Mouse (Mus musculus): ENCODE data around the gene Kcnh1. TPM values are rescaled to one million over a fixed set of nuclear protein-coding genes. Genes with fewer than 3 reads are reported as not detected.

Kcnh1 gene
- total and polyA plus RNA-seq, 2 experiments from 2014 or later = 2.9 to 5.9 TPM

DNA sequence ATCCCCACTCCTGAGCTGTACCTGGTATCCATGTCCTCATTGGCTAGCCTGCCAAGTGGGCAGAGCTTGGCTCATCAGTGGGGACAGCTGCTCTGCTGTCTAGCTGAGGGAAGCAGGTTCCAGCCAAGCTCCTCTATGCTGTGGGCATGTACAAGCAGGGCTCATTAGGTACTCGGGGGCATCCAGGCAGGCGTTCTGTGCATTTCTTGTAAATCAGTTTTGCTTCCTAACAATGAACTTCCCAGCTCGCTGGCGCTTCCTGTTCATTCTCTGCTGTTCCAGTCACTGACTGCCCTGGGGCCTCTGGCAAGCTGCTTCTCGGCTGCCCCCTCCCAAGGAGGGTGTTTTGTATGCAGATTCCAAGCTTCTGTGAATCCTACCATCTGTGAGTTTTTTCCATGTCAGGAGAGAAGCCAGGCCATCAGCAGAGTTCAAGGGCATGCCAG is 190.0 kb downstream of the Kcnh1 start:
- Histone ChIP-seq H3K27ac (ENCODE audit: low read depth, low read length) (no peak overlapping the region), H3K4me3 (ENCODE audit: low read depth, low read length) (no peak overlapping the region), H3K36me3 (ENCODE audit: insufficient read depth, low read length) (no peaks in the 10 kb centered on the region), H3K4me1 (ENCODE audit: insufficient read depth, low read length) (no peaks in the 10 kb centered on the region), H3K9ac (replicated peaks; ENCODE audit: low read length, poor library complexity, severe bottlenecking) (no peak overlapping the region), H3K9me3 (ENCODE audit: low read length) (no peaks in the 10 kb centered on the region), H3K4me2 (ENCODE audit: low read depth, low read length, poor library complexity, severe bottlenecking) (no peak overlapping the region), H3K27me3 (ENCODE audit: insufficient read depth, low read length) (no peaks in the 10 kb centered on the region)
- 0 out of 2 replicates have a peak, but pooled peaks have one; percentile 38 for ATAC-seq (ENCODE audit: low FRiP score)
- whole genome bisulfite sequencing = 52% methylated on average over 5 of the region's 5 CpGs
- DNase-seq (ENCODE audit: low spot score) = peak; percentile 71
- TF ChIP-seq CTCF (IDR thresholded peaks at IDR 0.05) = no peak

DNA sequence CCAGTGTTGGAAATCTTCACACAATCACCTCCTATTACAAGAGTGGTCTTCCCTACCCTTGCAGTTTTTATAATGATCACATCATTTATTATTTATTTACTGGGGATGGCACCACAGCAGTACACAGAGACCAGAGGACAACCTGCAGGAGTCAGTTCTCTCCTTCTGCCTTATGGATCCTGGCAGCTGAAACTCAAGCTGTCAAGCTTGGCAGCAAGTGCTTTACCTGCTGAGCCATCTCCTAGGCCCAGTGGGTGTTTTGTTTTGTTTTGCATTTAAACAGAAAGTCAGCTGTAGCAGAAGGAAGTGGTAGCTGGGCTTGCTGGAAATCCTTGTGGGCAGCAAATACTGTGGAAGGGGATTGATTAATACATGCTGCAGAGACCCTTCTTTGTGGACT is 197.1 kb downstream of the Kcnh1 start:
- H3K4me3 ChIP-seq (ENCODE audit: low read depth, low read length) = no peak overlapping the region
- no peak overlapping the region for H3K9ac ChIP-seq (replicated peaks; ENCODE audit: low read length, poor library complexity, severe bottlenecking)
- no peaks in the 10 kb centered on the region for H3K36me3 ChIP-seq (ENCODE audit: insufficient read depth, low read length)
- no peak overlapping the region for H3K27ac ChIP-seq (ENCODE audit: low read depth, low read length)
- no peak for TF ChIP-seq CTCF (IDR thresholded peaks at IDR 0.05)
- H3K27me3 ChIP-seq (ENCODE audit: insufficient read depth, low read length) = no peaks in the 10 kb centered on the region
- H3K4me1 ChIP-seq (ENCODE audit: insufficient read depth, low read length) = no peaks in the 10 kb centered on the region
- ATAC-seq (ENCODE audit: low FRiP score) (no peak), DNase-seq (ENCODE audit: low spot score) (peak; percentile 69)
- no peaks in the 10 kb centered on the region for H3K9me3 ChIP-seq (ENCODE audit: low read length)
- no peak overlapping the region for H3K4me2 ChIP-seq (ENCODE audit: low read depth, low read length, poor library complexity, severe bottlenecking)

DNA sequence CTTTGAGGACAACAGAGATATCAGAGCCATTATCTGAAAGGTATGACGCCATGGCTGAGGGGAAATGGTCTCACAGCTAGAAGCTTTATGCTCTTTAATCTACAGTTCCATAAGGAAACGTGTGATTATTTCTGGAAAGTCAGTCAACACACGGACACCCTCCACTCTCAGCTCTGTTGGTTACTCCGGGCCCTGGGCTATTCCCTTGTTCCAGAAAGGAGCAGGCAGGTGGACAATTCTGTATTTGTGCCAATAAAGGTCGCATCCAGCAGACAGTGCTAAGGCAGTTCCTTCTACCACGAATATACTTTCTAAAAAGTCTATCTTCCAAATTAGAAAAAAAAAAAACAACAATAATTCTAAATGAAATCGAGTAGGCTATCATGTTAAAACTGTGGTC is 200.5 kb downstream of the Kcnh1 start:
- DNase-seq (ENCODE audit: low spot score) (no peak), ATAC-seq (ENCODE audit: low FRiP score) (no peak)
- no peaks in the 10 kb centered on the region for H3K27me3 ChIP-seq (ENCODE audit: insufficient read depth, low read length)
- TF ChIP-seq CTCF (IDR thresholded peaks at IDR 0.05) = no peak
- no peak overlapping the region for H3K9ac ChIP-seq (replicated peaks; ENCODE audit: low read length, poor library complexity, severe bottlenecking)
- no peaks in the 10 kb centered on the region for H3K36me3 ChIP-seq (ENCODE audit: insufficient read depth, low read length)
- H3K4me1 ChIP-seq (ENCODE audit: insufficient read depth, low read length) = no peaks in the 10 kb centered on the region
- 82% methylated on average over 7 of the region's 7 CpGs for WGBS
- H3K27ac ChIP-seq (ENCODE audit: low read depth, low read length) = no peak overlapping the region
- no peak overlapping the region for H3K4me2 ChIP-seq (ENCODE audit: low read depth, low read length, poor library complexity, severe bottlenecking)
- H3K9me3 ChIP-seq (ENCODE audit: low read length) = no peaks in the 10 kb centered on the region
- H3K4me3 ChIP-seq (ENCODE audit: low read depth, low read length) = no peak overlapping the region

DNA sequence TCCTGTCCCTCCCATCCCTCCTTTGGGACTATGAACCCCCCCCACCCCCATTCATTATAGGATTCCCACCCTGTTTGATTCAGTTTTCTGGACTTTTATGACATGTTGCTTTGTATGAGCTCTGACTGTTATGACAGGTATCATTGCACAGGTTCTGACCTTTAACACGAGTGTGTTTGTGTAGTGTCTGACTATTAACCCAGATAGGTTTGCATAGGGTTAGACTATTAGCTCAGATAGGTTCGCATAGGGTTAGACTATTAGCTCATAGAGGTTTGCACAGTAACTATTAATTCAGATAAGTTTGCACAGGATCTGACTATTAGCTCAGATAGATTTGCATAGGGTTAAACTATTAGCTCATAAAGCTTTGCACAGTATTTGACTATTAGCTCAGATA is 201.7 kb downstream of the Kcnh1 start:
- TF ChIP-seq CTCF (IDR thresholded peaks at IDR 0.05) = no peak
- no peaks in the 10 kb centered on the region for H3K4me1 ChIP-seq (ENCODE audit: insufficient read depth, low read length)
- H3K4me2 ChIP-seq (ENCODE audit: low read depth, low read length, poor library complexity, severe bottlenecking) = no peak overlapping the region
- DNase-seq (ENCODE audit: low spot score) = no peak
- WGBS = 89% methylated on average over 2 of the region's 2 CpGs
- H3K27ac ChIP-seq (ENCODE audit: low read depth, low read length) = no peak overlapping the region
- no peak overlapping the region for H3K4me3 ChIP-seq (ENCODE audit: low read depth, low read length)
- no peak for ATAC-seq (ENCODE audit: low FRiP score)
- H3K27me3 ChIP-seq (ENCODE audit: insufficient read depth, low read length) = no peaks in the 10 kb centered on the region
- H3K9ac ChIP-seq (replicated peaks; ENCODE audit: low read length, poor library complexity, severe bottlenecking) = no peak overlapping the region
- H3K36me3 ChIP-seq (ENCODE audit: insufficient read depth, low read length) = no peaks in the 10 kb centered on the region
- H3K9me3 ChIP-seq (ENCODE audit: low read length) = no peaks in the 10 kb centered on the region

DNA sequence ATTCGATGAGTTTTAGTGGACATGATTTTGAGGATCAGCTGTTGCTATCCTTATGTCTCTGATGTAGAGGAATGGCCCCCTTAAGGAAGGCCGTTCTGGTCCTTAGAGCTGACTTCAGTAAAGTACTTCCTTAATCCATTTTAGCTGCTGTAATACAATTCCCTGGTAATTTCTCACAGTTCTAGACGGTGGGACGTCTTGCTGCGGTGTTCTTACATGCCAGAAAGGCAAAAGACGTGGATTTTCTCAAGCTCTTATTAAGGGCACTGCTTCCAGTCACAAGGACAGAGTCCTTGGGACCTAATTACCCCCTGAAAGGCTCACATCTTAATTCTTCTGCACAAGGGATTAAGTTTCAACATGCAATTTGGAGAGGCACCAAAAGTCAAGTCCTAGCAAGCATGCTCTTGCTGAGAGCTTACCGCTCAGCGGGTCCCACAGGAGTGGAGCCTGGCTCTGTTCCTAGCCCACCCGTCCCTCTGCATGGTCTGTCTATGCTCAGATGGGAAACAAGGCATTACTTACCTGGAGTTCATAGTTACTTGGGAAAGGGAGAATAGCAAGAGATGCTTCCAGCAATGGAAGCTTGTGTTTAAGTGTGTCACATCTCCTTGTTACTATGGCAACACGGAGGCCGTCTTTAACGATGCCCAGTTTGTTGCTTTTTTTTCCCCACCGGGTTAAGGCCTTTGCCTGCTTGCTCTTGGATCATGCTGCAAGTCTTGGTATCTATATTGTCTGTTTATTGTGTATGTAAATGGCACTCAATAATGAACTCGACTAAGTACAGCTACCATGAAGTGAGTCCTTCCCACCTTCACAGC is 209.3 kb downstream of the Kcnh1 start:
- H3K4me3 ChIP-seq (ENCODE audit: low read depth, low read length) = no peak overlapping the region
- no peak overlapping the region for H3K4me2 ChIP-seq (ENCODE audit: low read depth, low read length, poor library complexity, severe bottlenecking)
- ATAC-seq (ENCODE audit: low FRiP score) (no peak), DNase-seq (ENCODE audit: low spot score) (peak; percentile 39)
- no peak overlapping the region for H3K9ac ChIP-seq (replicated peaks; ENCODE audit: low read length, poor library complexity, severe bottlenecking)
- no peak overlapping the region for H3K27ac ChIP-seq (ENCODE audit: low read depth, low read length)
- H3K4me1 ChIP-seq (ENCODE audit: insufficient read depth, low read length) = no peaks in the 10 kb centered on the region
- TF ChIP-seq CTCF (IDR thresholded peaks at IDR 0.05) = no peak
- no peaks in the 10 kb centered on the region for H3K9me3 ChIP-seq (ENCODE audit: low read length)
- no peaks in the 10 kb centered on the region for H3K36me3 ChIP-seq (ENCODE audit: insufficient read depth, low read length)
- H3K27me3 ChIP-seq (ENCODE audit: insufficient read depth, low read length) = no peaks in the 10 kb centered on the region
- WGBS = 57% methylated on average over 14 of the region's 14 CpGs

DNA sequence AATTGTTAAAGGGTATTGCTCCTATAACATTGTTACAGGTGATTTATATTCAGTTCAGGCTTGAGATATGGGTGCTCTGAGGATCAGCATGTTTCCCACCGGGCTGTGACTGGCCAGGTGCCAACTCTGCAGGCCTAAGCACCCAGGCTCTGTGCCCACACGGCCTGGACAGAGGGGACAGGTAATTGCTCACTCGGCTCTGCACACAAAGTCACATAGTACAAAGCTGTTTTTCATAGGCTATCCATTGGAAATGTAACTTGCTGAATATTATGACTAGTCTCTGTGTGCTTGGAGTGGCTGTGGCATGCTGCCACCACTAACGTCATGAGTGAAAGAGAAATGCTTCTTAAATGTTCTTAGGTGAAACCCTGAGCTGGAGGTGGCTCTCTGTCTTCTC is 210.4 kb downstream of the Kcnh1 start:
- Histone ChIP-seq H3K4me3 (ENCODE audit: low read depth, low read length) (no peak overlapping the region), H3K4me1 (ENCODE audit: insufficient read depth, low read length) (no peaks in the 10 kb centered on the region), H3K36me3 (ENCODE audit: insufficient read depth, low read length) (no peaks in the 10 kb centered on the region), H3K27me3 (ENCODE audit: insufficient read depth, low read length) (no peaks in the 10 kb centered on the region), H3K27ac (ENCODE audit: low read depth, low read length) (no peak overlapping the region), H3K4me2 (ENCODE audit: low read depth, low read length, poor library complexity, severe bottlenecking) (no peak overlapping the region), H3K9me3 (ENCODE audit: low read length) (no peaks in the 10 kb centered on the region), H3K9ac (replicated peaks; ENCODE audit: low read length, poor library complexity, severe bottlenecking) (no peak overlapping the region)
- no peak for TF ChIP-seq CTCF (IDR thresholded peaks at IDR 0.05)
- ATAC-seq (ENCODE audit: low FRiP score) (no peak), DNase-seq (ENCODE audit: low spot score) (no peak)
- WGBS = 55% methylated on average over 4 of the region's 4 CpGs
